Comparison of ENCODE assay signal across 12 mouse cellular contexts in the genomic region with DNA sequence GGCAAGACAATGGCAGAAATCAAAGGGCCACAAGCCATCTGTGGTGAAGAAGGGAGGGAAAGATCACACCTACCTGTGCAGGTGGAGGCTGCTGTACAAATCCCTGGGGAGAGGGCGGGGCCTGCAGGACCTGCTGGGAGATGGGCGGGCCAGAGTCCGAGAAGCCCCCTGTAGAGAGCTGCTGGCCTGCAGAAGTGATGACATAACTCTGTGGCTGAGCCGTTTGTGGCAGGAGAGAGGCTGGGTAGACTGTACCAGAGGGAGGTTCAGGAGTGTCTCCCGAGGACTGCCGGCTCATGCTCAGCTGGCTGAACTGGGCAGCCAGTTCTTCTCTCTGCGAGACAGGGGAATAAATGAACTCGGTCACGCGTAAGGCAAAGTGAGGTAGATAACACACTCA.
DNase-seq lines count a peak whose midpoint lies in the region; ATAC-seq lines count a peak whose summit lies in the region.
"Had no signal": no experiment of that assay in that cellular context is flagged by ENCODE, and none has a peak within 500 bp of the region (broad histone marks: within the 10 kb centered on the region; RNA-seq: fewer than 3 reads in every experiment).

No protein-coding gene starts in this region.

- H3K36me3 ChIP-seq in kidney, embryonic 14.5 days (ENCODE audit: control insufficient read depth, insufficient read depth, low read length), result no peaks in the 10 kb centered on the region
- H3K36me3 ChIP-seq: liver, embryonic 12.5 days had no signal

- no peak overlapping the region for H3K9ac ChIP-seq in kidney, embryonic 14.5 days (ENCODE audit: low read depth, low read length)
- H3K9ac ChIP-seq: liver, embryonic 12.5 days had no signal

- H3K4me2 ChIP-seq in kidney, embryonic 14.5 days (replicated peaks; ENCODE audit: low read depth, low read length), result no peak overlapping the region
- H3K4me2 ChIP-seq: liver, embryonic 12.5 days had no signal

- 0 out of 2 replicates have a peak, but pooled peaks cover 2% of the 10 kb centered on the region for H3K4me1 ChIP-seq in kidney, embryonic 14.5 days (ENCODE audit: control insufficient read depth, insufficient read depth, low read length)
- H3K4me1 ChIP-seq: liver, embryonic 12.5 days had no signal

- 29% methylated on average over 10 of the region's 10 CpGs for WGBS in kidney, embryonic 14.5 days

- peak; percentile 61 for ATAC-seq in kidney, embryonic 14.5 days (ENCODE audit: low FRiP score, low TSS enrichment)
- peak; percentile 50; the same call in 1 of the 2 replicates for ATAC-seq in megakaryocyte progenitor cell, adult 5-6 weeks (replicated peaks; ENCODE audit: poor library complexity)
- ATAC-seq: liver, embryonic 12.5 days had no signal

- no peaks in the 10 kb centered on the region for H3K9me3 ChIP-seq in kidney, embryonic 14.5 days (ENCODE audit: control insufficient read depth, low read length)
- H3K9me3 ChIP-seq: liver, embryonic 12.5 days had no signal

- H3K4me3 ChIP-seq in kidney, embryonic 14.5 days (ENCODE audit: low read length), result no peak overlapping the region
- H3K4me3 ChIP-seq: liver, embryonic 12.5 days had no signal

- H3K27ac ChIP-seq in kidney, embryonic 14.5 days (ENCODE audit: low read depth, low read length), result no peak overlapping the region
- H3K27ac ChIP-seq: liver, embryonic 12.5 days had no signal

- no peak for DNase-seq in kidney, postnatal 36 days
- DNase-seq in Muller cell, postnatal 12 days (ENCODE audit: inconsistent ontology term), result peak; percentile 11
- DNase-seq in cerebellum, postnatal 10 days, result peak; percentile 52 to 56
- DNase-seq in ovary, postnatal 10 days (ENCODE audit: low spot score), result no peak
- no peak for DNase-seq in ovary, postnatal 14 days (ENCODE audit: low spot score)
- DNase-seq: heart, postnatal 14 days; kidney, adult 18-20 months; lung, postnatal 14 days; thymus, adult 2 months had no signal

- peaks cover 4% of the 10 kb centered on the region for H3K27me3 ChIP-seq in kidney, embryonic 14.5 days (ENCODE audit: control insufficient read depth, insufficient read depth, low read length)

Comparison
In these comparisons a context has a peak if more than half of its experiments do, and no peak if none do; other contexts are left out.
1. DNase-seq: peak in Muller cell, postnatal 12 days (single experiment) and cerebellum, postnatal 10 days (2 of 2); none in kidney, postnatal 36 days (0 of 2), ovary, postnatal 10 days (single experiment) and ovary, postnatal 14 days (single experiment).